Mouse (Mus musculus) erythroblast, embryonic 14.5 days (primary cell): ENCODE data around the gene Ccrl2.

ENCODE experiments used
- GATA1 ChIP-seq: IDR thresholded peaks from 2 replicates; pipeline ENCODE4 v1.6.1; 2012; ENCODE audit warnings: low read length, inconsistent platforms, mixed read lengths
- TAL1 ChIP-seq: IDR thresholded peaks from 3 replicates; pipeline ENCODE4 v1.6.1; 2012; ENCODE audit warnings: low read length, inconsistent platforms, mixed read lengths

- TF ChIP-seq GATA1 (no peak), TAL1 (no peak)
These were observed 10.1 kb downstream of the Ccrl2 start for GRCm38 (mm10) chr9:111047266-111047665.
